Mouse (Mus musculus) testis, postnatal 10 days (tissue): Measurements from ENCODE around the gene Gbp2b.
"Not testable (repeated sequence)": the region's sequence is repeated elsewhere in the genome, so short reads cannot be mapped to it uniquely, and the experiment has no call there.

Experiments
- DNase-seq: peaks from one replicate; pipeline ENCODE4 v3.0.0; 2021; ENCODE audit warnings: low spot score

Gene Gbp2b

GRCm38 (mm10) chr3:142594547-142594946, at the start of gene Gbp2b:
Gbp2b (plus strand) TSS chr3:142594847.
- no peak for DNase-seq

- DNase-seq = no peak
Measured at GRCm38 (mm10) chr3:142546690-142547089, 48.0 kb upstream of the Gbp2b start.

- no peak for DNase-seq
Measured at GRCm38 (mm10) chr3:142550052-142550676, 44.5 kb upstream of the Gbp2b start.

- no peak for DNase-seq
Measured at GRCm38 (mm10) chr3:142554601-142555000, 40.0 kb upstream of the Gbp2b start.

DNA sequence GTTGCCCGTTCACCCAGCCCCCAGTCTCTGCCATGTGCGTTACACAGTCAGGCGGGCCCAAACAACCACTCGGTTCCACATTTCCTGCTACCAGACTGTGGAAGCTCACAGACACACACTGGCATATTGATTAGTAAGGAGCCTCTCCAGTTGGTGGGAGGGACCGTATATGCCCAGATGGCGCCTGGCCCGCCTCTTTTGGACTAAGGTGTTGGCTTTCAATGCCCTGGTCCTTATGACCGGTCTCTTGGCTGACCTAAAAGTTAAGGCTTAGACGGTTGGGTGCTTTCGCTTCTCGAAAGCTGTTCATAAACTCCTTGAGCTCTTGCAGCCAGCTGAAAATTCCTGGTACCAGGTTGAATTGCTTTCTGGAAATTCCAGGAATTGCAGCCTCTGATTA, 39.0 kb upstream of the Gbp2b start:
- no peak for DNase-seq

DNA sequence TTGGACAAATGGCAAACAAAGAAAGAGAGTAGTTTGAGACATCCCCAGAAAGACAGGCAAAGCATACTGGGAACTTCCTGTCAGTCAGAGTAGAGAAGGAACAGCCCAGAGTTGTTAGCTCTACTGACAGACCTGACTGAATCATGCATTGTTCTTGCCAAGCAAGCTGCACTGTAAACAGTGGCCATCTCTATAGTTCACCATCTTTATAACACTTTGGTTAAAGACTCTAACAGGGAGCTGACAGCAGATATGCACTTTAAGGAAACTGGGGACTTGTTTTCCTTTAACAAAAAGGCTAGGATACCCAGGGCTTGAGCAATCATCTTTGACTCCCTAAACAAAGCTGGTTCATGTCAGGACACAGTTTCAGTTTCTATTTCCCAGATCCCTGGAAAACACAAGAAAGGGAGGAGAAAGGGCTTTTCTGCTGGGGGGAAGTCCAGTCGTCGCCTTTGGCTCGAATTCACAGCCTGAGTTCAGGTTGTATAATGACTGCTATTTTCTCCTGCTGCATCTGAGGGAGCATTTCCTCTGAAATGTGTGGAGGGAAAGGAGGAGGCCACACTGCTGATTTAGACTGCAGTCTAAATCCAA, 34.9 kb upstream of the Gbp2b start, which contains the start of gene Gbp3:
Gene Gbp3, plus strand, starts transcription at position 395 of the 597 bp plus-strand sequence.
- no peak for DNase-seq

GRCm38 (mm10) chr3:142560296-142560948, 34.2 kb upstream of the Gbp2b start:
- DNase-seq = peak; percentile 91

GRCm38 (mm10) chr3:142561045-142561646, 33.5 kb upstream of the Gbp2b start:
- DNase-seq = no peak

- no peak for DNase-seq
Measured at GRCm38 (mm10) chr3:142561666-142562065, 33.0 kb upstream of the Gbp2b start.

DNA sequence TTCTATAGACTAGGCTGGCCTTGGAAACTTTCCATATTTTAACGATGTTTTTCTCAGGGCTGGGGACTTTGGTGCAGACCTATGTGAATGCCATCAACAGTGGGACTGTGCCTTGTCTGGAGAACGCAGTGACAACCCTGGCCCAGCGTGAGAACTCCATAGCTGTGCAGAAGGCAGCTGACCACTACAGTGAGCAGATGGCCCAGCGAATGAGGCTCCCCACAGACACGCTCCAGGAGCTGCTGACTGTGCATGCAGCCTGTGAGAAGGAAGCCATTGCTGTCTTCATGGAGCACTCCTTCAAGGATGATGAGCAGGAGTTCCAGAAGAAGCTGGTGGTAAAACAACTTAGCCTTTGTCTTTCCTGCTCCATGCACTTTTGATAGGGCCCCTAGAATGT, 27.2 kb upstream of the Gbp2b start:
- DNase-seq = not testable (repeated sequence)

GRCm38 (mm10) chr3:142570738-142571137, 23.9 kb upstream of the Gbp2b start:
- DNase-seq = no peak

DNA sequence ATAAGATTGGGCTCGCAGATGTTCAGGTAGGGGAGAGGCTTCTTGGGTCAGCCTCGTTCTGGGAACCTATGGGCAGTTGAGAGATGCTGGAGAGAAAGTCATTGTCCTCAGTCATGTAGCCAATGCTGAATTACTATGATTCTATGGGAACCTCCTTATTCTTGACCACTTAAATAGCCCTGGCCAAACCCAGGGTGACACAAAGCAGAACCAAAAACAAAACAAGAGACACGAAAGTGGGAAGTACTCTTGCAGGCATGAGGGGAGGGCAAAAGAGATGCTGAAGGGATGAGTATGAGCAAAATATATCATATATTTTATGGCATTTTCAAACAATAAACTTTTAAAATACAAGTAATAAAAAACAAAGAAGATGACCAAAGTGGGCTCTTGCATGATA, 17.5 kb upstream of the Gbp2b start:
- DNase-seq = no peak

DNA sequence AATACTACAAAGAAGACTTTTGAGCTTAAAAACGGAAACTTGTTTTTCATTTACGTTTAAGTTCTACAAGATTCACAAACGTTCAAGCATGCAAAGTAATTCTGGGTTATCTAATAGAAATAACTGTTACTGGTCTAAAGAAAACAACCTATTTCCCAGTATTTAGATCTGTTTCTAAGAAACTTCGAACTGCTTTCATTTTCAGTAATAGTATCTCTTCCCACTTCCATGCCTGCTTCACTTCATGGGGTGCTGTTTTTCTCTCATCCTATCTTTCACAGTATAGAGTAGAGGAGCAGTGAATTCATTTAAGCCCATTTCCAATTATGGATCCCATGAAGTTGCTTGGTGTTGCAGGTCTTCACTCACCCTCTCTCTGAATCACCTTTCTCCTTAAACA, 16.3 kb upstream of the Gbp2b start:
- DNase-seq = no peak

- no peak for DNase-seq
Measured at GRCm38 (mm10) chr3:142583067-142583466, 11.6 kb upstream of the Gbp2b start.

DNA sequence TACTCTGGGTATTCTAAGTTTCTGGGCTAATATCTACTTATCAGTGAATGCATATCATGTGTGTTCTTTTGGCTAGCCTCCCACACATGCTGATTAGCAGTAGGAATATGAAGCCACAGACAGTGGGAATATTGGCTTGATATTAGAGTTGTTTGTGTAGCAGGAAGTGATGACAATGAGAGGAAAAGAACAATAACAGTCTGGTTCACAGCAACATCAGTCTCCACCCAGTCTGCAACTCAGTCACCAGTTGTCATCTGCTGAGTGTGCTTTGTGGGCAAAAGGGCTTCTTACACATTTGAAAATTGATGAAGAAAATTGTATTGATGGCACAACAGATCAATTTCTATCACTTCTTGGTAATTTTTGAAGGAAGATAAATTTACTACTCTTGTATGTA, 7.3 kb upstream of the Gbp2b start:
- no peak for DNase-seq

DNA sequence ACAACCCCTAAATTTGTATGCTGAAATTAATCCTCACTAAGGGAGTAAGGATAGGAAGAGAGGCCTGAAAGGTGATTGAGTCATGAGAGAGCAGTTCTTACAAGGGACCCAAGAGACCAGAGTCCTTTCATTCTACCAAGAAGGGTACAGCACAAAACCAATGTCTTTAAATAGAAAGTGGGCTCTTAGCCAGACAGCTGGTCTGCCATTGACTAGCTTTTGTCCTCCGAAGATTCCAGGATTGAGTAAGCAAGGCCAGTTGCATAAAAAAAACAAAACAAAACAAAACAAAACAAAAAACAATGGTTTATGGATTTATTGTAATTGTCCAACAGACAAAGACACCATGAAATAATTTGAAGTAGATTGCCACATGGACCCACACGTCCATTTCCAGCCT, 5.8 kb upstream of the Gbp2b start:
- DNase-seq = no peak

GRCm38 (mm10) chr3:142590431-142591067, 4.1 kb upstream of the Gbp2b start:
- no peak for DNase-seq

DNA sequence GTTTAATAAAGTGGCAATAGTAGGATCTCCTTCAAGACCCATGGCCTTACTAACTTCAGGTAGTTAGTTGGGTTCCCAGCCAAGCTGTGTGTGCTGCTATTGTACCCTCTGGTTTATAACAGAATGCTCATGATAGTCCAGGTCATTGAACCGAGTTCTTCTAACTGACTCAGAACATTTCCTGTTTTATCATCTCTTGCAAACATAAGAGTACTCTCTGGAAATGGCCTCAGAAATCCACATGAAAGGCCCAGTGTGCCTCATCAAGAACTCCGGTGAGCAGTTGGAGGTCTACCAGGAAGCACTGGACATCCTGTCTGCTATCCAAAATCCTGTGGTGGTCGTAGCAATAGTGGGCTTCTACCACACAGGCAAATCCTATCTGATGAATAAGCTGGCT, 3.3 kb downstream of the Gbp2b start:
- no peak for DNase-seq

DNA sequence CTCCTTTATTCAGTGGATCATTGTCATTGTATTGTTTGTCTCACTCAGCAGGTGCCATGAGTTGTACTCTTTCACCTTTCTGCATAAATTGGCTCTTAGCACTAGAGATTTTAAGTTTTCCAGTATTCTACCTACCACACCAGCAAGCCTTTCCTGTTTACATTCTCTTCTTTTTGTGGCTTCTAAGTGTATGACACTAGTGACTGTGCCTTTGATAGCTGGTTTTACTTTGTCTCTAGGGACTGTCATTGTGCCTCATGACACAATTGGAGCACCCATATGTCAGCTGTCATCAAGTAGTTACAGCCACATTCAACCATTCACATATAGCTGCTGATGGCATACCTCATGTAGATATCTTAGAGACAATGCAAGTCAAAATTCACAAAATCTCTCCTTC, 7.0 kb downstream of the Gbp2b start:
- no peak for DNase-seq

DNA sequence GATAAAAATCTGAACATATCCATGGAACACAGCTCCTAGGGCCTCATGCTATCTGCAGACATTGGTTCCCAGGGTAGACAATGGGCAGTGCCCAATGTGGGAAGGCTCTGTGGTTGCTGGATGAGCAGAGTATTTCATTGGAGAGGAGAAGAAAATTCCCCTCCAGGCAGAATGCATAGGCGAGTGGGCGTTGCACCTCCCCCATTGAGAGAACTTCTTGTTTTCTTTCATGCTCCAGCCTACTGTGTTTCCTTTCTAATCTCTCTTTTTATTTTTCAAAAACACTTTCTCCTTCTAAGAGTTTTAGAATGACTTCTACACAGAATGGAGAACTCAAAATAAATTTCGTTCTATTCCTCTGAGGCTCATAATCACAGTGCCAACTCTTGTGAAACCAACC, 24.0 kb downstream of the Gbp2b start:
- DNase-seq = no peak

DNA sequence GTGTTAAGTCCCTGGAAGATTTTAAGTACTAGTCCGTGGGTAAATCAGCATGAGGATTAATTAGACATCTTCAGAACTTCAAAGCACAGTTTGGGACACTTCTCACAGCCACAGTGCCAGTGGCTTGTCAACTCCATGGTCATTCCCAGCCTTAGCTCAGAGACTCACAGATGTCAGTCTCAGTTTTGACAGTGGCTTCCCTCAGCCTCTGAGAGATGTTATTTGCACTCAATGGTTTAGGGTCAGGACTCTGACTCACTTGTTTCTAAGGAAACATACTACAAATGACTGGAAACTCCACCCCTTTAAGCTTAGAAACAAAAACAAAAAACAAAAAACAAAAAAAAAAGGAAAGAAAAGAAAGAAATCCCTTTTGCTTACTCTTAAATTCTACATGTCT, 25.0 kb downstream of the Gbp2b start:
- DNase-seq = no peak

DNA sequence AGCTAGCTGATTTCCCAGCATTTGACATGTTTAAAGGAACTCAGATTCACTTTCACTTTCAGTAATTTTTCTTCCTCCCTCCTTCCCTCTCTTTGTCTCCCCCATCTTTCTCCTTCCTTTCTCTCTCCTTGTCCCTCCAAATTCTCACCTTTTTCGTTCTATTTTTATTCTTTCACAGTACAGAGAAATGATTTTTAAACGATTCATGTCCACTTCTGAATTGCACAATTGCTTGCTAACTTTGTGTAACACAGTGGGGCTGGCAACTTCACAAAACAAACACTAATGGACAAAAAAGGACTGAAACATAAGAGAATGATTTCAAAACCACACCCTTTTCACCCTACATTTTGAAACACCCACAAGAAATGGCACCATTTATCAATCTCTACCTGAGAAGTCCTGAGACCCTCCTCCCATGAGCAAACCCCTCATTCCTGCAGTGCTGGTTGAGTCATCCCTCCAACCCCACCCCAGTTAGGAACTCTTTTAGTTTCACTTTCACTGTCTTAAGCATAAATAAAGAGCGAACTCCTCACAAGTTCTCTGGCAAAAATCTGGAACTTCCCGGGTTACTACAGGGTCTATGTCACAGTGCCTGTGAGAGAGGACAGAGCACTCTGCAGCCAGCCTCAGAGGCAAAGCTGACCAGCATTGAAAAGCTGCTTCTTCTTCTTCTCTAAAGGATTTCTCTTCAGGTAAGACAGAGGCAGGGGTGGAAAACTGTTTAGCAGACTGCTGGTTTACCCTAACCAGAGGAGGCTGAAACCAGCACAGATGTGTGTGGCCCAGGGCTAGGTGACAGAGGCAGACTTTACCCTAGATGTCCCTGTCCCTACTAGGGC, 25.7 kb downstream of the Gbp2b start, which contains the start of gene Gbp2:
Gene Gbp2, plus strand, starts transcription at position 492 of the 845 bp plus-strand sequence.
- no peak for DNase-seq
